Mouse (Mus musculus) thymus, postnatal 10 days (tissue): ENCODE measurements around the gene Mre11a.

Experiments
- DNase-seq, 2 experiments: peaks; one replicate each; pipeline ENCODE4 v3.0.0; 2021; ENCODE audit warnings: low spot score in 2 of 2

Gene Mre11a

GRCm38 (mm10) chr9:14868326-14868725 lies 83.9 kb downstream of the Mre11a start:
- no peak for DNase-seq

GRCm38 (mm10) chr9:14870377-14870776 lies 85.9 kb downstream of the Mre11a start:
- DNase-seq: no peak

- DNase-seq: no peak
Observed at GRCm38 (mm10) chr9:14870802-14871201, 86.3 kb downstream of the Mre11a start.

GRCm38 (mm10) chr9:14871536-14871935 lies 87.1 kb downstream of the Mre11a start:
- DNase-seq: no peak

- DNase-seq: no peak
Observed at GRCm38 (mm10) chr9:14872181-14872930, 87.9 kb downstream of the Mre11a start.

GRCm38 (mm10) chr9:14875743-14876507 lies 91.5 kb downstream of the Mre11a start:
- DNase-seq: no peak

GRCm38 (mm10) chr9:14876566-14876965 lies 92.1 kb downstream of the Mre11a start:
- peak; percentile 25 to 39 for DNase-seq

- no peak for DNase-seq
Observed at GRCm38 (mm10) chr9:14884641-14885040, 100.2 kb downstream of the Mre11a start.

GRCm38 (mm10) chr9:14885151-14885550 lies 100.7 kb downstream of the Mre11a start:
- peak; percentile 39 to 56 for DNase-seq

- no peak for DNase-seq
Observed at GRCm38 (mm10) chr9:14885954-14886353, 101.5 kb downstream of the Mre11a start.
